9 mouse cellular contexts compared by ENCODE assay signal in genomic region chr1:181016045-181016444, GRCm38 (mm10). TPM values are rescaled to one million over a fixed set of nuclear protein-coding genes. Genes with fewer than 3 reads are reported as not detected.
DNase-seq lines count a peak whose midpoint lies in the region; ATAC-seq and TF ChIP-seq lines count a peak whose summit lies in the region.
"Had no signal": no experiment of that assay in that cellular context is flagged by ENCODE, and none has a peak within 500 bp of the region (broad histone marks: within the 10 kb centered on the region; RNA-seq: fewer than 3 reads in every experiment).

No protein-coding gene starts in this region.

- no peak for TF ChIP-seq EP300 in liver, postnatal 0 days (IDR thresholded peaks at IDR 0.05; ENCODE audit: low read depth)

- peaks cover 23% of the 10 kb centered on the region for H3K4me1 ChIP-seq in thymus, adult 2 months (replicated peaks; ENCODE audit: control insufficient read depth, insufficient read depth, low read length)
- H3K4me1 ChIP-seq in liver, postnatal 0 days (ENCODE audit: insufficient read depth), result peaks cover 35% of the 10 kb centered on the region

- ATAC-seq in CD4-positive, CD25-positive, alpha-beta regulatory T cell, adult 4 months, result no peak
- ATAC-seq in liver, postnatal 0 days, result no peak
- ATAC-seq in inflammation-experienced regulatory T-cells, adult 6 months, result no peak

- no peak overlapping the region for H3K4me3 ChIP-seq in thymus, adult 2 months (ENCODE audit: control insufficient read depth, insufficient read depth, low read length)
- H3K4me3 ChIP-seq in liver, postnatal 0 days (ENCODE audit: low read depth, low read length), result no peak overlapping the region

- no peaks in the 10 kb centered on the region for H3K9me3 ChIP-seq in liver, postnatal 0 days (ENCODE audit: low read length)

- H3K27me3 ChIP-seq in thymus, adult 2 months (ENCODE audit: control insufficient read depth, insufficient read depth, low read length), result no peaks in the 10 kb centered on the region
- H3K27me3 ChIP-seq in liver, postnatal 0 days (ENCODE audit: insufficient read depth, low read length), result no peaks in the 10 kb centered on the region

- H3K4me2 ChIP-seq in liver, postnatal 0 days (ENCODE audit: low read depth, low read length), result peak overlapping the region; percentile 86

- H3K36me3 ChIP-seq in thymus, adult 2 months (ENCODE audit: control insufficient read depth, insufficient read depth, low read length), result no peaks in the 10 kb centered on the region
- H3K36me3 ChIP-seq in liver, postnatal 0 days (replicated peaks; ENCODE audit: insufficient read depth, low read length), result no peaks in the 10 kb centered on the region

- no peak for TF ChIP-seq POLR2A in thymus, adult 2 months (IDR thresholded peaks at IDR 0.05; ENCODE audit: control insufficient read depth, extremely low read depth, insufficient read depth, low read length, poor library complexity)

- peak overlapping the region; percentile 71; the same call in 1 of the 2 replicates for H3K27ac ChIP-seq in thymus, adult 2 months (ENCODE audit: control insufficient read depth, insufficient read depth, low read length)
- H3K27ac ChIP-seq in liver, postnatal 0 days (ENCODE audit: low read depth), result peak overlapping the region; percentile 83
- H3K27ac ChIP-seq: liver, embryonic 14.5 days had no signal

- WGBS in thymus, adult 2 months, result 95% methylated on average over 4 of the region's 4 CpGs
- WGBS in liver, postnatal 0 days (ENCODE audit: insufficient replicate concordance), result 72% methylated on average over 4 of the region's 4 CpGs

- DNase-seq in CD4-positive, CD25-positive, alpha-beta regulatory T cell, adult 2 months (ENCODE audit: low read depth, low spot score), result peak; percentile 28
- DNase-seq in thymus, adult 2 months, result no peak
- no peak for DNase-seq in thymus, postnatal 10 days (ENCODE audit: low spot score in 2 of 2)
- DNase-seq in liver, postnatal 0 days, result no peak
- DNase-seq in frontal cortex, adult 2 months (ENCODE audit: extremely low spot score in 1 of 2, low spot score in 1 of 2), result no peak
- DNase-seq in spleen, adult 12 weeks (ENCODE audit: low spot score), result no peak

- H3K9ac ChIP-seq in liver, postnatal 0 days (replicated peaks), result no peak overlapping the region
- H3K9ac ChIP-seq: liver, embryonic 14.5 days had no signal

- TF ChIP-seq CTCF in thymus, adult 2 months (IDR thresholded peaks at IDR 0.05; ENCODE audit: borderline replicate concordance, control insufficient read depth, extremely low read depth, insufficient read depth, low read length, poor library complexity), result no peak
- TF ChIP-seq CTCF in liver, postnatal 0 days (IDR thresholded peaks at IDR 0.05; ENCODE audit: low read depth), result no peak

RNA-seq across cellular contexts. Expression of gene Ephx1, which starts 4.7 kb away (rescaled TPM):
- polyA plus RNA-seq in CD4-positive, CD25-positive, alpha-beta regulatory T cell, adult 4 months (2017; shearing (Covaris generic)), result 100 to 1,000 TPM; 247 to 262 TPM
- 33.2 and 39.3 TPM in 2 replicates for polyA plus RNA-seq in thymus, adult 2 months (2012; rRNA removed)
- 81.9 and 83.5 TPM in 2 replicates for polyA plus RNA-seq in liver, postnatal 0 days (2015; fragmentation: Nextera tagmentation; extraction: Ambion mirVana)
- polyA plus RNA-seq in frontal cortex, adult 2 months (2012; rRNA removed), result 29.8 and 34.6 TPM in 2 replicates
- polyA plus RNA-seq in inflammation-experienced regulatory T-cells, adult 6 months (2017; shearing (Covaris generic)), result 100 to 1,000 TPM in 2 of 3 experiments, 10 to 100 TPM in 1; 40.9 to 267 (median 215) TPM

RNA-seq across cellular contexts. Expression of gene 9130409I23Rik, which starts 35.0 kb away (rescaled TPM):
- polyA plus RNA-seq in CD4-positive, CD25-positive, alpha-beta regulatory T cell, adult 4 months (2017; shearing (Covaris generic)), result not detected
- polyA plus RNA-seq in thymus, adult 2 months (2012; rRNA removed), result 0.06 and 0.09 TPM in 2 replicates
- 0.45 and 0.53 TPM in 2 replicates for polyA plus RNA-seq in liver, postnatal 0 days (2015; fragmentation: Nextera tagmentation; extraction: Ambion mirVana)
- not detected in 2 replicates for polyA plus RNA-seq in frontal cortex, adult 2 months (2012; rRNA removed)
- polyA plus RNA-seq in inflammation-experienced regulatory T-cells, adult 6 months (2017; shearing (Covaris generic)), result not detected
